Mouse (Mus musculus): ENCODE measurements around the gene Tead3. TPM values are rescaled to one million over a fixed set of nuclear protein-coding genes. Genes with fewer than 3 reads are reported as not detected.
A peak's percentile ranks its signal among the peaks of the same experiment; 100 is the strongest.

The Tead3 gene
- 10.4 and 13.6 TPM in 2 replicates for total RNA-seq (2021)
- long read RNA-seq, partial matches to known transcripts: 5 of 8 reads
- long read RNA-seq, other reads (novel, unspliced or antisense): 3 of 8 reads

DNA sequence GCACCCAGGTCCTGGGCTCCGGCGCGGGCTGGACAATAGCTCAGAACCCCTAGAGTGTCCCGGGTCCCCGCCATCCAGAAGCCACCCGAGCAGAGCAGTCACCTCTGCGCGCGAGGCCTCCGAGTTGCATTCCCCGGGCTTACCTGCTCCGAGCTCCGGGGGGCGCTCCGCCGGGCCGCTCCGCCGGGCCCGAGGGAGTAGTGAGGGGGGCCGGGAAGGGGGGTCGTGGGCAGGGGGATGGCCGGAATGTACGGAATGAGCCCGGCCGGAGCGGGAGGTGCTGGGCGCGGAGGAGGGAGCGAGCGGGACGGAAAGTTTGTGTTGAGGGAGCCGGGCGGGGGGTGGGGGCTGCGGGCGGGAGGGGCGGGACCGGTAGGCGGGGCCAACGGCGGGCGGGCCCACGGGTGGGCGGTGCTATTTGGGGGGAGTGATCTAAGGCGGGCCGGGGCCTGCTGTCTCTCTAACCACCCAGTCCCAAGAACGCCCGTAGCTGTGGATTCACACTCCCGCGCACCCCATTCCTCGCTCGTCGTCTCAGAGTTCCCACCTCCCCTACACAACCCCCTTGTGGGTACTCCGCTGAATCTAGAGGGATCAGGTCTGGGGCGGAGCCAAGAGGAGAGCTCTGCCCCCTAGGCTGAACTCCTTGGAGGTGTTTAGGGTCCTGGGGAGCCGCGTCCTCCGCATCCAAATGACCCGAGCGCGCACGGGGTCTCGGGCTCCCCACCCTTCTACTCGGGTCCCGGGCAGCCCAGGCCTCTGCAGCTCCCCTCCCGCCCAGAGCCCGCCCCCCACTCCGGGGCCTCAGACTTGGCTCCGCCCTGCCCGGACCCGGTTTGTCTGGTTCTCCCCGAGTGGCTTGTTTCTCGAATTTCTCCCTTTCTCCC lies at the start of gene Tead3:
Tead3 (minus strand) TSS at position 352 of the 887 bp plus-strand sequence.
- DNase-seq: peak; percentile 87

- DNase-seq: no peak
Observed at GRCm38 (mm10) chr17:28394994-28395393, 44.4 kb upstream of the Tead3 start.

DNA sequence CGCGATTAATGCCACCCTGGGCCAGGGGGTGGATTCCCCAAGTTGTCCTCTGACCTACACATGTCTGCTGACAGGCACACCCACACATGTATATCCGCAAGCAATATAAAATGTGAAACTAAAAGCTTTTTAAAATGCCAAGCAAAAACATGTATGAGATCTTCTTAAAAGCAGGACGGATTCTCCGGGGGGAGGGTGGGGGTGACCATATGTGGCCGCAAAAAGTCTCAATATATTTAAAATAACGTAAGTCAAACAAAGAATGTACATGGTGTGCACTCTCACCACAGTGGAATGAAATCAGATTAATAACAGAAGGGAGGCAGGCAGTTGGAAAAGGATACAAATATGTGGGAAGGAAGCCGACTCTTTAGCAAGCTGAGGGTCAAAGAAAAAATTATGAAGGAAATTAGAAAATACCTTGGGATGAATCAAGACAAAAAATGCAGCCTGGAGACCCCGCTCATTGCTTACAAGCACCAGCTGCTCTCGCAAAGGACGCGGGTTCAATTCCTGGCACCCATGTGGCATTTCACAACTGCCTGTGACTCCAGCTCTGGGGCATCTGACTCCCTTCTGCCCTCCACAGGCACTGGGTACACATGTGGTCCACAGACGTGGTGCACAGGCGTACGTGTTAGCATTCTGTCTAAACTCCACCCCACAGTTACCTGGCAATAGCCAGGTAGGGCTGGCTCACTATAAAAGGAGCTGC lies 43.6 kb upstream of the Tead3 start:
- no peak for DNase-seq

DNA sequence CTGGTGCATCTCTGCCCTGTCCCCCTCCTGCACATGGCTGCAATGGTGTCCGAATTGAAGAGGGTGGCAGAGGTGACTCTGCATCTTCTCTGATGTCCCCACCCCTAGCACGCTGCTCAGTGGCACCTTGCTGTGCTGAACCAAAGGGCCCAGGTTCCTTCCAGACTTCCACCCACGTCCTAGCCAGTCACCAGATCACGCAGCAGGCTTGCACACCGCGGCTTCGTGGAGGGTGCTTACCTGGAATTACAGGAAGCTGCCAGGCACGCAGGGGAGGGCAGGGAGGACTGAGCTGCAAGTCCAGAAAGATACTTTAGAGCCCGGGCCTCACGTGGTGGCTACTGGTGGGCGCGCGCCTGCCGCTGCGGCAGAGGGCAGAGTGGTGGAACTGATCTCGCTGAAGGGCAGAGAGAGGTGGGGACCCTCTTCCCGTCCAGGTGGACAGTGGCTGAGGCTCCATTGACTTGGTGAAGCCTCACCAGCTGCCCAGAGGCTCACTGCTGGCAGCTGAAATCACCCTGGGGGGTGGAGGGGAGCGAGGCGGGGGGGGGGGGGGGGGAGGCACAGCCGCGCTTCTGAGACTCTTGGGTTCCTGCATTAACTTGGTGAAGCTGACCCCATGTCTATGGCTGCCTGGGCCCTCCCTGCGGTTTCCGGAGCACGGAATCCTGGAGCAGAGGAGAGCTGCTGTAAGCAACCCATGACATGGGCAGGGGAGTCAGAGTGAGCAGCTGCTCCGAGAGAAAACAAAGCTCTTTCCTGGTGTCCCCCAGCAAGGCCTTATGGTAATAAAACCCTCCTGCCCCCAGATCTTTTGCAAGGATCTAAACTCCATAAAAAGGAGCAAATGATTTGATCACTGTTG lies 41.2 kb upstream of the Tead3 start:
- no peak for DNase-seq

DNA sequence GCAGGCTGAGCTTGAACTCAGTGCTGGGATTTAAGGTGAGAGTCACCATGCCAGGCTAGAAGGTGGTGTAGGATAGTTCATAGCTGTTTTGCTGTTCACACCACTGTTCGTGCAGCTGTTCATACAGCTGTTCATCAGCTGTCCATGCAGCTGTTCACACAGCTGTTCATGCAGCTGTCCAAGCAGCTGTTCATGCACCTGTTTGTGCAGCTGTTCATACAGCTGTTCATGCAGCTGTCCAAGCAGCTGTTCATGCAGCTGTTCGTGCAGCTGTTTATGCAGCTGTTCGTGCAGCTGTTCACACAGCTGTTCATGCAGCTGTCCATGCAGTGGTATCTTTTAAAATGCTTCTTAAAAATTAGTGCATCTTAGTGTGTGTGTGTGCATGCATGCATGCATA lies 37.9 kb upstream of the Tead3 start:
- no peak for DNase-seq

- peak; percentile 88 for DNase-seq
Observed at GRCm38 (mm10) chr17:28386150-28386905, 35.7 kb upstream of the Tead3 start.

- peak; percentile 52 for DNase-seq
Observed at GRCm38 (mm10) chr17:28384298-28384697, 33.7 kb upstream of the Tead3 start.

DNA sequence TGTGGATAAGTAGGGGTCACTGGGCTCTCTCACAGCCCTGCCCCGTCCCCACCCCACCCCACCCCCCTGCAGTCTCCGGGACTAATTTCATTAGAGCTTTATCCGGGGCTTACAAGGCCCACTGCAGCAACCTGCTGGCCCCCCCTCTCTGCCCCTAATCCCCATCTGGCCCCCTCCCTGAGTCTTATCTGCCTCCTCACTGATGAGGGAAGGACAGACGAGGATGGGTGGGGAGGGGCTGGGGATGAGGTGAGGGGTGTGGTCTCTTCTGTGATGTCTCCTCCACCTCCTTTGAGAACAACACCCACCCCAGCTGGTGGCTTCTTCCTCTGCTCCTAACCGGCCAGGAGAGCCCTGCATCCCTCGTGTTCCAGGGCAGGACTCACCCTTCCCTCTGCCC lies 29.6 kb upstream of the Tead3 start:
- DNase-seq: no peak

- no peak for DNase-seq
Observed at GRCm38 (mm10) chr17:28375592-28376061, 25.0 kb upstream of the Tead3 start.

DNA sequence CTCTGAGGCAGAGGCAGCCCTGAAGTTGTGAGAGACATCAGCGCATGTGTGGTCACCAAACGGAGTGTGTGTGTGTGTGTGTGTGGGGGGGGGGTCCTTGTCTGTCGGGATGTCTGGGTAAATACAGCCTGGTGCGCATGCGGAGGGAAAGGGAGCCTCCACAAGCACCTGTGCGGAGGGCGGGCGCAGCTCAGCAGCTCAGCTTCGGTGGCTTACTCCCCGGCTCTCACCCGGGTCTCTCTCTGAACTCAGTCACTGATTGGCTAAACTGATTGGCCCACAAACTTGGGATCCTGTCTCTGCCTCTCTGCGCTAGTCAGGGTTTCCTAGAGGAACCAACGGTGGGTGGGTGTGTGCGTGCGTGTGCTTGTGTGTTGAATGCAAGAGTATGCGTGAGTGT lies 23.9 kb upstream of the Tead3 start:
- DNase-seq: no peak

- peak; percentile 67 for DNase-seq
Observed at GRCm38 (mm10) chr17:28373821-28374220, 23.2 kb upstream of the Tead3 start.

DNA sequence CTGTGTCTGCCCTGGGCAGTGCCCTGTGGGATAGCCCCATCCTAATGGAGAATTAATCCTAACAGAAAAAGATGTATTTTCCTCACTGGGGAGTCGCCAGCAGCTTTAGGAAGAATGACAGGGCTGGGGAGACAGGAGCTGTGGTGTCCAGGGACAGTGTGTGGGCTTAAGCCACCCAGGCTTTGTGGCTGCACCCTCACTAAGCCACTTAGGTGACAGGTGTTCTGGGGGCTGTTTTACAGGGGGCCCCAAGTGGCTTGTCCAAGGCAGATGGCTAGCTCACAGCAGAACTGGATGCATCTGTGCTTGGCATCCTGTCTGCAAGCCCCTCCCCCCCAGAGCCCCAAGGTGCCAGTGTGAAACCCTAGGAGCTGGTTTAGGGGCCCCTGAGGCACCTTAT lies 21.3 kb upstream of the Tead3 start:
- DNase-seq: no peak

GRCm38 (mm10) chr17:28371286-28371685 lies 20.7 kb upstream of the Tead3 start:
- no peak for DNase-seq

- DNase-seq: no peak
Observed at GRCm38 (mm10) chr17:28369056-28369455, 18.4 kb upstream of the Tead3 start.

- DNase-seq: peak; percentile 82
Observed at GRCm38 (mm10) chr17:28368449-28368848, 17.8 kb upstream of the Tead3 start.

DNA sequence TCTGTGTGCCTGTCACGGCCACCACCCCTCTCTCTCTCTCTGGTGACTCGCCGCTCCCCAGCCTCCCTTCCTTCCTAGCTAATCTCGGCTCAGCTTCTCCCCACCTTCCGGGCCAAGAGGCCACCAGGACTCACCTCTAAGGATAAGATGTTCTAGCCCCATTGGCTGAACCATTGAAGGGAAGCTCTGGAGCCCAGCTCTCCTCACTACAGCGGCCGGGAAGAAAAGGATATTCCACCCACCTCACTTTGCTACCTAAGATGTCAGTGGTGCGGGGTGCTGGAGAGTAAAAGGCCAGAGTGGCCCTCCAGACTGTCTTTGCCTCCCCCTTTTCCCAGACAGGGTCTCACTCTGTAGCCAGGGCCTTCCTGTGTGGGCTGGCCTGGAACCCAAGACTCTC lies 14.5 kb upstream of the Tead3 start, which contains the start of gene Tulp1:
Tulp1 (minus strand) TSS at position 101 of the 400 bp plus-strand sequence.
- DNase-seq: no peak

GRCm38 (mm10) chr17:28363507-28363906 lies 12.9 kb upstream of the Tead3 start:
- DNase-seq: no peak

GRCm38 (mm10) chr17:28362653-28363292 lies 12.2 kb upstream of the Tead3 start:
- no peak for DNase-seq

DNA sequence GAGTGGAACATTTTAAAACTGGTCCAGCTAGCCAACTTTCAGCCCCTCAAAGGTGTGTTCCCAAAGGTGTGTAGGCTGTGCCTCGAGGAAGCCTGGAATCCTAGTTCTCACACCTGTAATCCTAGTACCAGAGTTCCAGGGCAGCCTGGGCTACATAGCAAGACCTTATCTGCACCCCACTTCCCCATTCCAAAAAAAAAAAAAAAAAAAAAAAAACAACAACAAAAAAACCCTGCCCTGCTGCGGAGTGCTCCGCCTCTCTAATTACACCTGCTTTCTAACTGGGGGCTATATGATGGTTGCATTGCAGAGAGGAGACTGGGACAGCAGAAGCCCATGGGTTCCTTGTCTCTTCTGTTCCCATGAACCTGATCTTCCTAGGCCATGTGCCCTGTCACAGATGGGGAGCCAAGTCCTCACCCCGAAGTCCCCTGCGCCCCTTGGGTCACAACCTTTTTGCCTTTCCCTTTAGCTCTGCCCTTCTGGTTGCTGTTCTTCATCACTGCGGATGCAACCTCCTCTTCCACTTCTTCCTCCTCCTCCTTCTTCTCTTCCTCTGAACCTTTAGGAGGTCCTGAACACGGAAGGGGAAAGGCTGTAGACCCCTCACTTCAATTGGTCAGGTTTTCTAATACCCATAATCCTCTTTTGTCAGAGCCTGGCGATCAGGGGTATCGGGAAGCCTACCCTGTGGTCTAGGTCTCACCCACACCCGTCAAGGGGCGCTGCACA lies 11.5 kb upstream of the Tead3 start:
- DNase-seq: no peak

All from adrenal gland, postnatal 25 days (tissue).